Mouse (Mus musculus) kidney, adult 9 months (tissue): Measurements from ENCODE around the gene Ppef2.

Experiments used
- DNase-seq: peaks from one replicate; pipeline ENCODE4 v3.0.0; 2022

The Ppef2 gene

GRCm38 (mm10) chr5:92234939-92235557 is 21.0 kb downstream of the Ppef2 start:
- DNase-seq, result no peak

DNA sequence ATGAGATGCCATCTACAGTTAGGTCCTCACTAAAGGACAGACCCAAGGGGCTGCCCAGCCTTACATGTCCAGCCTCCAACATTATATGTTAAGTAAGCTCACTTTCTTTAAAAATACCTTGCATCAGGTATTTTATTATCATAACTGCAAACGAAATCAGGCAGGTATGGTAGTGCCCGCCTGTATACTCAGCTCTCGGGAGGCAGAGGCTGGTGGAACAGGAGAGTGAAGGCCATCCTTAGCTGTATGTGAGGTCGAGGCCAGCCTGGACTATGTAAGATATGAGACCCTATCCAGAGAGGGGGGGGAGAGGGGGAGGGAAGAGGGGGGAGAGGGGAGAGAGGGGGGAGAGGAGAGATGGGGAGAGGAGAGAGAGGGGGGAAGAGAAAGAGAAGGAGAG is 22.7 kb downstream of the Ppef2 start:
- no peak for DNase-seq

GRCm38 (mm10) chr5:92231836-92232235 is 24.2 kb downstream of the Ppef2 start:
- DNase-seq, result no peak

DNA sequence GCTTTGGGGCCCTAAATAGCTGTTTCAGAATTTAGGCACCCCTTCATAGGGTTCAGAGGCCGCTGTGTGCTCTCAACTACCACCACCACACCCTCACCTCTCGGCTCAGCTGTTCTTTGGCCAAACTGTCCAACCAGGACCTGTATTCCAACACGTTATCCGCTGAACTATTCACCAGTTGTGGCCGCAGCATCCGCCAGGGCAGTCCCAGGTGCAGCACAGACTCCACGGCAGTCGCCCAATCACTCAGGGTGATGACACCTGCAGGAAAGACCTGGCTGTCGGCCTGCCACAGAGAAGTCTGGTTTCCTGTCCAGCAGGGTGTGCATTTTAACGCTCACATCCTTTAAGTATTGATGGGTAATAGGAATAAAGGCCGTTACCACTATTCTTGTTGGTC is 25.8 kb downstream of the Ppef2 start:
- DNase-seq, result no peak

GRCm38 (mm10) chr5:92229514-92229913 is 26.6 kb downstream of the Ppef2 start:
- no peak for DNase-seq

DNA sequence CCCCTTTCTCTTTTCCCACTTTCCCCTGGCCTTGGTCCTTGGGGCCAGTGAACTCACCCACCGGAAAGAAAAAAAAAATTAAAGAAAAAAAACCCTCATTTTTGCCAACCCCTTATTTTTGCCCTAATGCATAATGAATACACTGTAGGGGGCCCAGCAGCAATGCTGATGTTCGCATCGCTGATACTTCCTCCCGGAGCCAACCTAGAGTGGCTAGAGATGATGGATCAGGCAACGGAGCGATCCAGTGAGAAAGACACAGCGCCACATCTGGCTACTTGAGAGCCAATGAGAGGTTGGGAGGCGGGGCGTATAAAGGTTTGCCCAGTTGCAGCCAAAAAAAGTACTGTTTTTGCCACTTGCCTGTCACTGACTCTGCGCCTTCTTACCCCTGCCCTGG is 27.3 kb downstream of the Ppef2 start:
- DNase-seq, result no peak

DNA sequence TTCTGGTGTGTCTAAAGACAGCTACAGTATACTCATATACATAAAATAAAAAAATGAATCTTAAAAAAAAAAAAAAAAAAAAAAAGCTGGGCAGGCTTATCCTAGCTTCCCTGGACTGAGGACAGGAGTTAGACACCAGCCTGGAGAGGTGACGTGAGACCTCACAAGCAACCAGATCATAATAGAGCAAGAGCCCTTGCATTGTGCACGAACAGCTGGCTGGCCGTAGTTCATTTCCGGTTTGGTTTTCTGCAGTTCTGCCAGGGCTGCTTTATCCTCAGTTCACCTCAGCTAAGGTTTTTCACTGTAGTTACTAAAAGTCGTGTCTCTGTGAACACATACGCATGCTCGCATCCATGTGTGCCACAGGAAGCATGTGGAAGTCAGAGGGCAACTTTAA is 28.3 kb downstream of the Ppef2 start:
- DNase-seq, result no peak

DNA sequence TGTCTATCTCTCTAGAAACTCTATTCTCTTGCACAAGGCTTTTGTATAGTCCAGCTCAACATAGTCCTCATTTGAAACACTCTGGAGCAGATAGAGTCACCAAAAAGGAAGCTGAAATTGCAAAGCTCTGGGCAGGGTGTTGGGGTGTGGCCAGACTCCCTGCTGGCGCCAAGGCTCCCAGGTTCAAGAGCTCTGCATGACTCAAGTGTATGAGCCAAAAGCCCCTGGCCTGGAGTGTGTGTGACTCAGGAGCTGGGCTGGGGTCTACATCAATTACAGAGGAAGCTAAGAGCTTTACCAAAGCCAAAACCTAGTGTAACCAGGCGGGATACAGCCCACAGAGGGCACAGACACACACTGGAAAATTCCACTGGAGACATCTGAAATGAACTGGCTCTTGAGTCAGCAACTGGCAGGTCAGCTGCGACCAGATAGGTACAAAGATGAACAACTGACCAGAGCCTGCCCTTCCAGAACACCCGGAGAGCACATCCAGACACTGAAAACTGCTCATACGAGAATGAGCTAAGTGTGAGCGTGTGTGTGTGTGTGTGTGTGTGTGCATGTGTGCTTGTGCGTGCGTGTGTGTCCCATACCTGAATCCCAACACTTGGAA is 35.7 kb downstream of the Ppef2 start:
- peak; percentile 38 for DNase-seq

GRCm38 (mm10) chr5:92219826-92220225 is 36.3 kb downstream of the Ppef2 start:
- DNase-seq, result no peak

- DNase-seq, result no peak
Measured at GRCm38 (mm10) chr5:92218915-92219793, 36.9 kb downstream of the Ppef2 start.

DNA sequence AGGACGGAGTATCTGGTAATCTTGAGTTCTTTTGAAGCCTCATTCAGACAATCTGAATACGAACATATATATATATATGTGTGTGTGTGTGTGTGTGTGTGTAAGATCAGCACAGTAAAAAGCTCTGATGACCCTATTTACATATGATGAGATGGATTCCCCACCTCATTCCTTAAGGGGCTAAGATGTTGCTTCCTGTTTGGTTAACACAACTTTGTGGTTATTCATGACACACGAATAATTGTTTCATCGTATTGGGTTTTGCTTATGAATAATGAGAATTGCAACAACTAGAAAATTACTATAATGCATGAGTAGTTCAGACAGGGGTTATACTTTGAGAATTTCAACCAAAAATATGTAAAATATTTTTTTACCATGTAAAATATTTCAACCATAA is 40.8 kb downstream of the Ppef2 start, which contains the start of gene U90926:
TSS of gene U90926 (minus strand) at position 101 of the 400 bp plus-strand sequence.
- no peak for DNase-seq

DNA sequence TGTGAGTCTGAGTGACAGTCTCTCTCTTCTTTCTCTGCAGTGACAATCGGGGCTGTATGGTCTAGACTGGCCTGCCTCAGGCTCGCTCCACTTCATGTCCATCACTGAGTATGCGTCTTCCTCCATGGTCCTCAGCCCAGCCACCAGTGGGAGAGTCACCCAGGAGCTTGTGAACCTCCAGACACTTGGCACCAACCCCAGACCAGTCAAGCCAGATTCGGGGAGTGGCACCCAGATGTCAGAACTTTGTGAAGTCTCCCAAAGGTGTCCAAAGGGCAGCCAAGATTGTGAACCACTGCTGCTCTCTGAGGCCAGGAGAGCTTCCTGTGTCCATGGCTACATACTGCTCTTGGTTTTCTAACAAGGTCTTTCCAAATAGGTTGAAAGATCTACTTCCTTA is 43.8 kb downstream of the Ppef2 start:
- DNase-seq, result no peak

DNA sequence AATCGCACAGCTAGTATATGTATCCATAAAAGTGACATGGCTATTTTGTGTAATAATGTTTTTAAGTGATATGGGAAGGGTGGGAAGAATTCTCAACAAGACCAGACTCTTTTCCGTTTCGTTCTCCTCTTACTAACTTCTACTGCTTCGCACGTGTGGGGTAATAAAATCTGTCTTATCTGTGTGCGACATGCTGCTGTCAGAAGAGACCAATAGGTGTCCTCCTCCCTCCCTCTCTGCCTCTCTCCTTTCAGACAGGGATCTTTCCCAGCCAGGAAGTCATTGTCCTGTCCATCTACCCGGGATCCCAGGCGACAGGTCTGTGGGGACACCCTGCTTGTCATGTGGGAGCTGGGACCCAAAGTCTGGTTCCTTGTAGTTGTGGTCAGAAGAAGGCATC is 45.9 kb downstream of the Ppef2 start:
- no peak for DNase-seq

GRCm38 (mm10) chr5:92206121-92206520 is 50.0 kb downstream of the Ppef2 start:
- DNase-seq, result no peak

DNA sequence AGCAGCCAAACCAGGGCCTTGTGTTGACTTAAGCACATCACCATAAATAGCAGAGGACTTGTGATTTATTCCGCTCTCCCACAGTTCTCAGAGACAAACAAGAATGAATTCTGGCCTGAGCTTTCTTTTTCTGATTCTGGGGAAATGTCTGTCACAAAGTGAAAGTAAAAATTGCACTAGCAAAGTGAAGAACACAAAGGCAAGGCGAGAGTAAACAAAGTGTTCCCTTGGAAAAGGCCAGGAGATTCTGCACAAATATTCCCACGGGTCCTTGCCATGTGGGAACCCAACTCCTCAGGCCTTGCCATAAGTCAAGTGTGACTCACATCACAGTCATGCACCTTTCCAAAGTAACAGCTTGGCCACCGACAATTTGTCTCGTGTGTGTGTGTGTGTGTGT is 50.4 kb downstream of the Ppef2 start:
- DNase-seq, result peak; percentile 47

DNA sequence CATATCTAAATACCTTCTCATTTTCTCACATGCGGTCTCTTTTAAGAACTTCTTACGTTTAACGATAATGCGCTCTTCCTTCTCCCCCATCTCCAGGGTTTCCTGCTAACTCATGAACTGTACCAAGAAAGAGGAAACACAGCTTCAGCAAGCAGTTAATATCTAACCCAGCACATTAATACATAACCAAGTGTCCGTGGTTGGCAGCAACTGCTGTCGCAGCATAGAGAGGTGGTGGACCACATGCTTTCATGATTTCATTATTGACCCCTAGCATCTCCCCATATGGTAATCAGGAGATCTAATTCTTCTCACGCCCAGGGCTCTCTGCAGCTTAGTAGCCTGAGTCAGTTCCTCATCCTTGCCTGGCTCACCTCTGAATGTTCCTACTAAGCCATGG is 50.9 kb downstream of the Ppef2 start:
- peak; percentile 88 for DNase-seq

- DNase-seq, result peak; percentile 28
Measured at GRCm38 (mm10) chr5:92204162-92205036, 51.7 kb downstream of the Ppef2 start.

DNA sequence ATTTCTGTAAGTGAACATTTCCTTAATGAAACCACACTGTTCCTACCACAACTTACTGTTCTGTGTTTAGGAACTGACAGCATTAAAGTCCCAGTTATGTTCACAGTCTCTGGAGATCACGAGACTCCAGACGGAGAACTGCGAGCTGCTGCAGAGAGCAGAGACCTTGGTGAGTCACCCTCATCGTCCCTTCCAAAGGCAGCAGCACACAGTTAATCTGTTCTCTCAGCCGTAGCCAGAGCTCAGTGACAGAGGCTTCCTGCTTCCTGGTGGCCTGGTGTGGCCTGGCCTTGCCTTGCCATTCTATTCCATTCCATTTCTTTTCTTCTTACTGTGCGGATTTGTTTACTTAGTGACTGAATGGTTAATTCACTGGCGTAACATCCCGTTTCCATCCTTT is 57.8 kb downstream of the Ppef2 start:
- DNase-seq, result no peak

GRCm38 (mm10) chr5:92196895-92197811 is 58.9 kb downstream of the Ppef2 start:
- peak; percentile 42 for DNase-seq

DNA sequence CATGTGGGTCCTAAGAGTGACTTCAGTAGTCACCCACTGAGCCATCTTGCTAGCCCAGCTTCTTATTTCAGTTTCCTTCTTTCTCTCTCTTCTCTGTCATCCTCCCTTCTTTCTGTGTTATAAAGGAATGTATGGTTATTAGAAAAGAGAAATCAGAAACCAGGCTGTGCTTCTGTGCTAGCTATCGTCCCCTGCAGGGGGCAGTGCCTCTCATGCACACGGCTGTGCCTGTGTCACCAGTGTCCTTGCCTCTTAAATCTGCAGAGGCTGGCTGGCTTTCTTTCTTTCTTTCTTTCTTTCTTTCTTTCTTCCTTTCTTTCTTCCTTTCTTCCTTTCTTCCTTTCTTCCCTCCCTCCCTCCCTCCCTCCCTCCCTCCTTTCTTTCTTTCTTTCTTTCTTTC is 60.4 kb downstream of the Ppef2 start:
- DNase-seq, result peak; percentile 55

GRCm38 (mm10) chr5:92188881-92189483 is 67.1 kb downstream of the Ppef2 start:
- DNase-seq, result no peak
